Comparison of ENCODE assay signal across 7 mouse cellular contexts in genomic region chr6:6577741-6578284, GRCm38 (mm10). TPM values are rescaled to one million over a fixed set of nuclear protein-coding genes. Genes with fewer than 3 reads are reported as not detected.
DNase-seq lines count a peak whose midpoint lies in the region; ATAC-seq and TF ChIP-seq lines count a peak whose summit lies in the region.

No protein-coding gene starts in this region.

- no peak for TF ChIP-seq CTCF in C2C12 (IDR thresholded peaks at IDR 0.05; ENCODE audit: control insufficient read depth, insufficient read depth, insufficient read length)

- H3K79me2 ChIP-seq in C2C12 (ENCODE audit: control insufficient read depth, insufficient read depth): peaks cover 55% of the 10 kb centered on the region

- H3K4me3 ChIP-seq in C2C12 (ENCODE audit: insufficient read depth, poor library complexity, severe bottlenecking): peak overlapping the region; percentile 89
- peak overlapping the region; percentile 96 for H3K4me3 ChIP-seq in limb, embryonic 13.5 days
- peak overlapping the region; percentile 96 for H3K4me3 ChIP-seq in neural tube, embryonic 12.5 days

- peak overlapping the region; percentile 95 for H3K27ac ChIP-seq in limb, embryonic 13.5 days
- H3K27ac ChIP-seq in neural tube, embryonic 12.5 days: peak overlapping the region; percentile 74

- peak; percentile 42 for DNase-seq in ES-CJ7 (ENCODE audit: low read depth, low spot score)
- DNase-seq in left cerebral cortex, adult 11 months (ENCODE audit: low spot score): no peak
- DNase-seq in layer of hippocampus, adult 11-12 months (ENCODE audit: low spot score): no peak

- no peaks in the 10 kb centered on the region for H3K27me3 ChIP-seq in C2C12 (ENCODE audit: control insufficient read depth, insufficient read depth, insufficient read length)
- H3K27me3 ChIP-seq in limb, embryonic 13.5 days: no peaks in the 10 kb centered on the region
- no peaks in the 10 kb centered on the region for H3K27me3 ChIP-seq in neural tube, embryonic 12.5 days (replicated peaks)

- H3K79me3 ChIP-seq in C2C12 (ENCODE audit: low read depth): peaks cover 53% of the 10 kb centered on the region

- peak overlapping the region; percentile 76 for H3K4me2 ChIP-seq in limb, embryonic 13.5 days (replicated peaks)
- H3K4me2 ChIP-seq in neural tube, embryonic 12.5 days (replicated peaks): peak overlapping the region; percentile 79

- peak overlapping the region; percentile 99 for H3K9ac ChIP-seq in limb, embryonic 13.5 days
- peak overlapping the region; percentile 96 for H3K9ac ChIP-seq in neural tube, embryonic 12.5 days

- 4% methylated on average over 17 of the region's 17 CpGs for WGBS in limb, embryonic 13.5 days
- WGBS in neural tube, embryonic 12.5 days: 6% methylated on average over 17 of the region's 17 CpGs

- peaks cover 12% of the 10 kb centered on the region for H3K36me3 ChIP-seq in C2C12 (ENCODE audit: control insufficient read depth, insufficient read depth)
- peaks cover 8% of the 10 kb centered on the region for H3K36me3 ChIP-seq in limb, embryonic 13.5 days
- peaks cover 4% of the 10 kb centered on the region; the same call in 1 of the 2 replicates for H3K36me3 ChIP-seq in neural tube, embryonic 12.5 days

- peak; percentile 64 for ATAC-seq in erythroid progenitor cell, adult 5-6 weeks (replicated peaks; ENCODE audit: low FRiP score, poor library complexity, severe bottlenecking)
- ATAC-seq in limb, embryonic 13.5 days (ENCODE audit: low FRiP score, low read depth): peak; percentile 57; the same call in 1 of the 2 replicates
- ATAC-seq in neural tube, embryonic 12.5 days (ENCODE audit: low FRiP score, low read depth): peak; percentile 79

- H3K9me3 ChIP-seq in limb, embryonic 13.5 days: 0 out of 2 replicates have a peak, but pooled peaks cover 4% of the 10 kb centered on the region
- H3K9me3 ChIP-seq in neural tube, embryonic 12.5 days: no peaks in the 10 kb centered on the region

- peaks cover 10% of the 10 kb centered on the region for H3K4me1 ChIP-seq in limb, embryonic 13.5 days
- H3K4me1 ChIP-seq in neural tube, embryonic 12.5 days: peaks cover 5% of the 10 kb centered on the region

- H3ac ChIP-seq in C2C12 (ENCODE audit: control insufficient read depth, insufficient read length, low read depth): peak overlapping the region; percentile 99

TF ChIP-seq in C2C12, 6 proteins besides CTCF, POLR2A, EP300 and RAD21:
- no peak for TF ChIP-seq MYOD1 (IDR thresholded peaks at IDR 0.05; ENCODE audit: control insufficient read depth, insufficient read length, low read depth)
- no peak for TF ChIP-seq FOSL1 (IDR thresholded peaks at IDR 0.05; ENCODE audit: insufficient read depth, low read length, poor library complexity, severe bottlenecking)
- TF ChIP-seq CEBPB (IDR thresholded peaks at IDR 0.05; ENCODE audit: low read depth): no peak
- TF ChIP-seq MAX (IDR thresholded peaks at IDR 0.05): no peak
- no peak for TF ChIP-seq USF1 (IDR thresholded peaks at IDR 0.05; ENCODE audit: low read depth)
- no peak for TF ChIP-seq MYOG (IDR thresholded peaks at IDR 0.05; ENCODE audit: control insufficient read depth, extremely low read depth, insufficient read length)

RNA-seq across cellular contexts. Expression of gene Sem1, which starts 0.7 kb away (rescaled TPM):
- polyA plus RNA-seq in C2C12 (2012; fragmentation: generic; extraction: Trizol): 125 TPM
- total RNA-seq in erythroid progenitor cell, adult 5-6 weeks (2015; ENCODE audit: low replicate concordance): 23.5 and 53.0 TPM in 2 replicates
- total RNA-seq in erythroid progenitor cell, adult 5-6 weeks (2017; ENCODE audit: low replicate concordance): 39.3 and 71.8 TPM in 2 replicates
- 266 and 274 TPM in 2 replicates for polyA plus RNA-seq in limb, embryonic 13.5 days (2015; fragmentation: Nextera tagmentation; extraction: Ambion mirVana)
- polyA plus RNA-seq in neural tube, embryonic 12.5 days (2016; fragmentation: Nextera tagmentation; extraction: Ambion mirVana): 204 and 226 TPM in 2 replicates
